Mouse (Mus musculus) liver, embryonic 14.5 days (tissue): ENCODE results near the gene Gm28038. TPM values are rescaled to one million over a fixed set of nuclear protein-coding genes. Genes with fewer than 3 reads are reported as not detected.

Source experiments
- ATAC-seq: fragments of 200-750 bp; cut with Nextera tagmentation; 2 replicates; pipeline ENCODE4 v1.8.0; 2017; ENCODE audit warnings: moderate number of reproducible peaks, mild to moderate bottlenecking, moderate library complexity; ENCODE audit not compliant: insufficient read depth
- DNase-seq, 3 experiments: peaks; one replicate each; pipeline ENCODE4 v3.0.0-alpha.2; 2012 to 2013; ENCODE audit warnings: low read depth in 3 of 3, low spot score in 3 of 3
- H3K27ac ChIP-seq: fragments of 300-500 bp; sonication (generic); 2 replicates; pipeline ENCODE4 v1.5.1; 2014; ENCODE audit warnings: moderate library complexity, mild to moderate bottlenecking, control low read depth, inconsistent platforms
- H3K27me3 ChIP-seq: fragments of 300-500 bp; sonication (generic); 2 replicates; pipeline ENCODE4 v1.6.1; 2014; ENCODE audit warnings: mild to moderate bottlenecking, low read length, moderate library complexity; ENCODE audit not compliant: control insufficient read depth, insufficient read depth
- H3K36me3 ChIP-seq: fragments of 300-500 bp; sonication (generic); replicated peaks from 2 replicates; pipeline ENCODE4 v1.6.1; 2014; ENCODE audit warnings: low read depth; ENCODE audit not compliant: control insufficient read depth, insufficient read depth
- H3K4me1 ChIP-seq, 2 experiments: fragments of 200-500 bp in 1 of 2; fragments of 300-500 bp in 1 of 2; sonication (generic) in 1 of 2; replicated peaks; 2 replicates each; pipeline ENCODE4 v1.6.1; 2012 to 2014; ENCODE audit warnings: antibody characterized with exemption in 1 of 2, inconsistent platforms in 1 of 2, low read length in 1 of 2; ENCODE audit not compliant: control insufficient read depth in 2 of 2, insufficient read depth in 2 of 2
- H3K4me2 ChIP-seq: fragments of 300-500 bp; sonication (generic); 2 replicates; pipeline ENCODE4 v1.6.1; 2014; ENCODE audit warnings: low read depth, mild to moderate bottlenecking, control low read depth, moderate library complexity
- H3K4me3 ChIP-seq, 2 experiments: fragments of 200-500 bp in 1 of 2; fragments of 300-500 bp in 1 of 2; sonication (generic) in 1 of 2; 2 replicates each; pipeline ENCODE4 v1.5.1; 2012 to 2014; ENCODE audit warnings: low read depth in 2 of 2, low read length in 2 of 2, mild to moderate bottlenecking in 2 of 2, control low read depth in 1 of 2, inconsistent platforms in 1 of 2, moderate library complexity in 1 of 2; ENCODE audit not compliant: insufficient read depth in 1 of 2
- H3K9ac ChIP-seq: fragments of 300-500 bp; sonication (generic); replicated peaks from 2 replicates; pipeline ENCODE4 v1.6.1; 2014; ENCODE audit warnings: mild to moderate bottlenecking, control low read depth, moderate library complexity
- H3K9me3 ChIP-seq: fragments of 300-500 bp; sonication (generic); 2 replicates; pipeline ENCODE4 v1.6.1; 2016; ENCODE audit warnings: low read length, mixed read lengths; ENCODE audit not compliant: control insufficient read depth
- CTCF ChIP-seq: IDR thresholded peaks from 2 replicates; pipeline ENCODE4 v1.5.1; 2016; ENCODE audit warnings: antibody characterized with exemption, low read depth, control low read depth
- EP300 ChIP-seq: IDR thresholded peaks from 2 replicates; pipeline ENCODE4 v1.6.1; 2016; ENCODE audit warnings: antibody characterized with exemption, low read depth
- WGBS: fragments of 180-500 bp; shearing (Covaris S2); extraction: QIAGEN DNeasy Blood & Tissue Kit; methylation state at CpG from one replicate; pipeline ENCODE4 v1.1.7; 2014; ENCODE audit not compliant: insufficient replicate concordance; 5-methylcytosine and 5-hydroxymethylcytosine counted together
- polyA plus RNA-seq, 2 experiments: library from polyadenylated mRNA; depleted of rRNA in 1 of 2; stranded (reverse) in 1 of 2; unstranded in 1 of 2; fragments of >200 nt; fragmentation: Nextera tagmentation in 1 of 2; extraction: Ambion mirVana in 1 of 2; gene quantifications; 2 replicates each; pipeline versions ENCODE4 v1.2.1 to v1.2.3; 2012 to 2014

Gm28038 gene
- polyA plus RNA-seq, 2 experiments: not detected

DNA sequence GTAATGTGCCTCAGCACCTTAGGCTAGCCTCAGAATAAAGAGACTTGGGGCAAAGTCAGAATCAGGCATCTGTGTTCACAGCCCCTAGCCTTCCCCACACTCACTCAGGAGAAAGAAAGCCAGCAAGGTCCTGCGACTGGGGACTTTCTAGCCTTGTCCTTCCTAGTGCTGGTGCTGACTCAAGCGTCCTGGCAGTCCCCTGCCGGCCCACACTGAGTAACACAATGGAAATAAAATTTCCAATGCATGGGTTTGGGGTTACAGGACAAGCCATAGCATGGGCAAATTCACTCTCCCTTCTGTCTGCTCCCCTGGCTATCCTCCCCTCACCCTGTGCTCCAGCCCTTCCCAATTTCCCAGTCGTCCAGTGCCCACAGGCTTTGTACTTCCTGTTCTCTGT is 12.5 kb upstream of the Gm28038 start:
- 51% methylated on average over 4 of the region's 4 CpGs for WGBS
- no peak for ATAC-seq
- Histone ChIP-seq H3K27ac (no peak overlapping the region), H3K27me3 (no peaks in the 10 kb centered on the region), H3K4me2 (no peak overlapping the region), H3K9ac (no peak overlapping the region), H3K36me3 (peaks cover 3% of the 10 kb centered on the region), H3K9me3 (no peaks in the 10 kb centered on the region), H3K4me1 (peaks cover 0 to 23% of the 10 kb centered on the region in 2 experiments; a peak in 3 of 4 replicates), H3K4me3 (no peak overlapping the region)
- TF ChIP-seq CTCF (no peak), EP300 (no peak)
- DNase-seq: no peak

DNA sequence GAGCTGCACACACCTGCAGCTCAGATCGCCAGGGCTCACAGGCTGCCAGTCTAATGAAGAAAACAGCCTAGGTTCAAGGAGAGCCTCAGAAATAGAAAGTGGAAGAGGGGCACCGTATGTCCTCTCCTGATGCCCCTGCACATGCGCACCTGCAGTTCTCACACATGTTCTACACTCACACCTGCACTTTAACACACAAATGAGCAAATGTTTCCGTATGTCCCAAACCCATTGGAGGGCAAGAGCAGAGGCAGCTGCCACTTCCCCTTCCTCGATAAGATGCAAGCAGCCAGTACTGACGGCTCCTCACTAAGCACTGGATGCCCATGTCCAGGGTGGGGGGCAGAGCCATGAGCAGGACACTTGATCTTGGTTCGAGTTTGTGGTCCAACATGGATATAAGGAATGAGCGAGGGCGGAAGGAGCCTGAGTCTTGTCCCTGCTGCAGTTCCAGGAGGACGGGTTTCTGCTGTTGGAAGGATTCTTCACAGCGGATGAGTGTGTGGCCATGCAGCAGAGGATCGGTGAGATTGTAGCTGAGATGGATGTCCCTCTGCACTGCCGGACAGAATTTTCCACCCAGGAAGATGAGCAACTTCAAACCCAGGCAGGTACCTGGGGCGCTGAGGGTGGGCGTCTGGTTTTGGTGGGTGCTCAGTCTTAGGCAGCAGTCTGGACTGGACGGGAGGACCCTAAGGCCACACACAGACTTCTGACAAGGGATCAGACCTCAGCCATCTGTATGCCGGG is 11.4 kb upstream of the Gm28038 start:
- H3K4me1 ChIP-seq: peaks cover 0 to 23% of the 10 kb centered on the region in 2 experiments; a peak in 3 of 4 replicates
- no peaks in the 10 kb centered on the region for H3K27me3 ChIP-seq
- TF ChIP-seq EP300: no peak
- no peak for TF ChIP-seq CTCF
- H3K27ac ChIP-seq: no peak overlapping the region
- no peak for DNase-seq
- no peaks in the 10 kb centered on the region; the same call in 1 of the 2 replicates for H3K36me3 ChIP-seq
- H3K4me2 ChIP-seq: no peak overlapping the region
- ATAC-seq: no peak
- H3K9me3 ChIP-seq: no peaks in the 10 kb centered on the region
- 67% methylated on average over 17 of the region's 17 CpGs for WGBS
- no peak overlapping the region for H3K4me3 ChIP-seq
- no peak overlapping the region for H3K9ac ChIP-seq

DNA sequence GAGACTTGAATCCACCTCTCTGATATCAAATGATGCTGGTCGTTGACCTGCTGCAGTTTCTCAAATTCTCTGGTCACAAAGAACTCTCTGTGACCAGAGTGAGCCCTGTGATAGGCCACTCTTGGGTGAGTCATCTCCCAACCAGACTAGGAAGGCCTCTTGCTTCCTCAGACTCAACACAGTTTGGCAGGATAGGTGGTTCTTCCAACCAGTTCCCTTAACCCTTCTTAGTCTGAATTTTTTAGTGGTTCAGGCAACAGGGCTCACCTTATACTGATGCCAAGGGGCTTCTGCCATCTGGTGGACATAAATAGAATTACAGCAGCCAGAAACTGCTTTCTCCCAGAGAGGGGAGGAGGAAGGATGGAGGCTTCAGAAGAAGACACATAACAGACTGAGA is 10.7 kb upstream of the Gm28038 start:
- peak in 2 of 3 experiments; percentile 29 to 53 for DNase-seq
- H3K4me2 ChIP-seq: no peak overlapping the region
- no peaks in the 10 kb centered on the region for H3K9me3 ChIP-seq
- no peaks in the 10 kb centered on the region for H3K27me3 ChIP-seq
- no peaks in the 10 kb centered on the region for H3K36me3 ChIP-seq
- no peak overlapping the region for H3K4me3 ChIP-seq
- no peak overlapping the region for H3K27ac ChIP-seq
- no peak overlapping the region for H3K9ac ChIP-seq
- TF ChIP-seq CTCF (peak; percentile 90), EP300 (no peak)
- ATAC-seq: peak; percentile 43; the same call in 1 of the 2 replicates
- H3K4me1 ChIP-seq: peaks cover 0 to 20% of the 10 kb centered on the region in 2 experiments; a peak in 3 of 4 replicates
- whole genome bisulfite sequencing: 7% methylated on average over 1 of the region's 1 CpGs

DNA sequence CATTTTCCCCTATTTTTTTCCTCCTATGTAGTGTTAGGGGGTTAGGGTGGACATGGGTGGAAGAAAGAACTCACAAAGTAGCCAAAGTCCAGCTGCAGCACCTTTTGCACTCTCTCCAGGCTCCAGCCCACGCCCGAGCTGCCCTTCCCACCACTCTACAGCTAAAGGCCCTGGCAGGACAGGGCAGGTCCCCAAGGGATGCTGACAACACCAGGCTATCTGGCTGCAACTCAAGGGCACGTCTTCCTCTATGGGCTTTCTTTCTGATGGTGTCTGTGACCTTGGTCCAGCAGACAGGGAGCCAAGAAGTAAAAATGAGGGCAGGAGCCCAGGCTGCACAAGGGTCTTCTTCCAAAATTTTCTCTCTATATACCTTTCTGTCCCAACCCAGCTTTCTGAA is 808 bp downstream of the Gm28038 start:
- no peaks in the 10 kb centered on the region for H3K36me3 ChIP-seq
- no peak overlapping the region for H3K27ac ChIP-seq
- 62% methylated on average over 3 of the region's 3 CpGs for WGBS
- no peaks in the 10 kb centered on the region for H3K9me3 ChIP-seq
- no peak overlapping the region for H3K9ac ChIP-seq
- no peaks in the 10 kb centered on the region for H3K27me3 ChIP-seq
- no peak for DNase-seq
- no peak overlapping the region for H3K4me2 ChIP-seq
- H3K4me3 ChIP-seq: no peak overlapping the region
- no peak for TF ChIP-seq EP300
- TF ChIP-seq CTCF: no peak
- no peak for ATAC-seq
- peaks cover 0 to 6% of the 10 kb centered on the region in 2 experiments; a peak in 2 of 4 replicates for H3K4me1 ChIP-seq

DNA sequence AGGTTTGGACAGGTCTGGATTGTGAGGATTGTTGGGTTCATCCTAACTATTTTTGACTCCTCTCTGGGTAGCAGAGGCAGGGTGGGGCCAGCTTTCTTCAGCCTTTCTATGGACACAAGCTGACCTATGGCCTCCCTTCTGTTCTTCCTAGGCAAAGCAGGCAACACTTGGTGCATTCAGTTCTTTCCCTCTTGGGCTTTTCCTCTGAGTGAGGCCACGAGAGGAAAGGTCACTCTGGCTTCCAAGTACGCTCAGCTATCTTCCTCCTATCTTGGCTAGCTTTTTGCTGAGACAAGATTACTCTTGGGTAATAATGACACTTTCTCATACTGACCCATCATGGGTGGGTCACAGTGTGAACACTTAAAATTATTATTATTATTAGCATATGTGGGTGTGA is 2.4 kb downstream of the Gm28038 start:
- 80% methylated on average over 2 of the region's 2 CpGs for WGBS
- DNase-seq: no peak

More for the DNA sequence above, 2.4 kb downstream of the Gm28038 start:
- no peak for TF ChIP-seq EP300
- no peak for TF ChIP-seq CTCF
- no peaks in the 10 kb centered on the region for H3K27me3 ChIP-seq
- H3K9me3 ChIP-seq: no peaks in the 10 kb centered on the region
- no peak overlapping the region for H3K27ac ChIP-seq
- H3K36me3 ChIP-seq: no peaks in the 10 kb centered on the region
- no peak overlapping the region for H3K4me2 ChIP-seq
- H3K9ac ChIP-seq: no peak overlapping the region
- no peak overlapping the region for H3K4me3 ChIP-seq
- peaks cover 3 to 13% of the 10 kb centered on the region in 2 experiments for H3K4me1 ChIP-seq
- no peak for ATAC-seq
